9 mouse cellular contexts compared by ENCODE assay signal in the genomic region with DNA sequence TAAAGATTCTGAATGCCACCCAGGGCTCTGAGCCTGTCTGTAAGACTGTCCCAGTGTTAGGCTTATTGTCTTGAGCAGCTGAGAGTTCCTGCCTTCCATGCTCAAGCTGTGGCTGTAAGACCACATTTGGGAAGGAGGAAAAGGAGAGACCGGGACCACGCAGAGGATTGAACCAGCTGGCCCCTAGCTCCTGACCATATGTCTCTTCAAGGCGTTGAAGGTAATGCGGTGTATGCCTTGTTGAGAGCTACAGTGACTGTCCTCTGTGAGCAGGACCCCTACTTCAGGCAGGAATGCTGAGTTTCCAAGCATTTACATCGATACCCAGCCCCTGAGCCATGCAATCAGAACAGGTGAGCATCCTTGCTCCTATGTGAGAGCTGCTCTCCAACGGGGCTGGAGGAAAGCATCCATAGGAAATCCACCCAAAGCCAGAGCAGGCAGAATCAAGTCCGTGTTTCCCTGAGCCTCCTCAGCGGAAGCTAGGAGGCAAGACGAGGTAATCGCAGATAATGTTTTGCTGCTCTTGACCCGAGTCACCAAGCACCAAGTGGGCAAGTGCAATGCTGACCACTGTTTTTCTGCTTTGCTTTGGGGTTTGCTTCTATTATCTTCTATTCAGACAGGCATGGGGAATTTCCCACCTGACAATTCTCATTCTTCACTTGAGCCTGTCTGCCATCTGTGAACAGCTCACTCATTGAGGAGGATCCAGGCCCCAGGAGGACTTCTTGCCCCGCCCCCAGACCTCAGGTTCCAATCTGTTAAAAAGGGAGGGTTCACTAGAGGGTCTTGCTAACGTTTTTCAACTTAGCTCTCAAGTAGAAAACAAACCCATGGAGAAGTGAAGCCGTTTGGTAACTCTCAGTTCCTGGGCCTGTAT. TPM values are rescaled to one million over a fixed set of nuclear protein-coding genes. Genes with fewer than 3 reads are reported as not detected.
DNase-seq lines count a peak whose midpoint lies in the region; ATAC-seq and TF ChIP-seq lines count a peak whose summit lies in the region.
"Had no signal": no experiment of that assay in that cellular context is flagged by ENCODE, and none has a peak within 500 bp of the region (broad histone marks: within the 10 kb centered on the region; RNA-seq: fewer than 3 reads in every experiment).

No protein-coding gene starts in this region.

- WGBS in embryonic facial prominence, embryonic 12.5 days, result 40% methylated on average over 14 of the region's 14 CpGs
- 32% methylated on average over 14 of the region's 14 CpGs for WGBS in limb, embryonic 11.5 days

- peak overlapping the region; percentile 100 for H3K27ac ChIP-seq in gastrocnemius, adult 2 months
- H3K27ac ChIP-seq in embryonic facial prominence, embryonic 12.5 days, result 0 out of 2 replicates have a peak overlapping the region, but pooled peaks have one; percentile 38
- no peak overlapping the region for H3K27ac ChIP-seq in limb, embryonic 11.5 days (replicated peaks; ENCODE audit: low read depth, low read length)

- intact Hi-C loops in gastrocnemius, adult 2 months (cut with DNase I), result loop anchor here (2.0 to 10.0 kb wide), 6 partner anchors 19 to 620 kb away; no protein-coding TSS in a partner anchor
- intact Hi-C loops in gastrocnemius, postnatal 14 days (cut with DNase I; ENCODE audit: low total_unique reads), result loop anchor here (5.0 to 10.0 kb wide), 3 partner anchors 273 to 620 kb away; no protein-coding TSS in a partner anchor
- intact Hi-C loops in gastrocnemius, postnatal 36 days (cut with DNase I), result loop anchor here (10.0 kb wide), 1 partner anchor 273 kb away; no protein-coding TSS in a partner anchor

- peak overlapping the region; percentile 77 for H3K4me2 ChIP-seq in embryonic facial prominence, embryonic 12.5 days (replicated peaks)
- H3K4me2 ChIP-seq in limb, embryonic 11.5 days (ENCODE audit: low read depth, severe bottlenecking), result peak overlapping the region; percentile 21; the same call in 1 of the 2 replicates

- no peaks in the 10 kb centered on the region for H3K27me3 ChIP-seq in embryonic facial prominence, embryonic 12.5 days
- H3K27me3 ChIP-seq in limb, embryonic 11.5 days (ENCODE audit: control insufficient read depth, insufficient read depth, low read length), result no peaks in the 10 kb centered on the region

- no peaks in the 10 kb centered on the region for H3K9me3 ChIP-seq in embryonic facial prominence, embryonic 12.5 days
- no peaks in the 10 kb centered on the region for H3K9me3 ChIP-seq in limb, embryonic 11.5 days (ENCODE audit: control insufficient read depth, low read length)
- H3K9me3 ChIP-seq: megakaryocyte, embryonic 14.5 days had no signal

- DNase-seq in gastrocnemius, adult 2 months, result no peak
- no peak for DNase-seq in gastrocnemius, postnatal 14 days
- DNase-seq in 3T3-L1 (ENCODE audit: low read depth, low spot score), result peak; percentile 34
- DNase-seq in limb, embryonic 11.5 days (ENCODE audit: low spot score), result no peak
- no peak for DNase-seq in gastrocnemius, postnatal 10 days
- no peak for DNase-seq in gastrocnemius, postnatal 36 days
- no peak for DNase-seq in T-cell, adult 2 months (ENCODE audit: low spot score)

- TF ChIP-seq CTCF in gastrocnemius, adult 2 months (IDR thresholded peaks at IDR 0.05), result no peak

- H3K4me3 ChIP-seq in gastrocnemius, adult 2 months, result peak overlapping the region; percentile 84
- H3K4me3 ChIP-seq in embryonic facial prominence, embryonic 12.5 days, result peak overlapping the region; percentile 85
- no peak overlapping the region for H3K4me3 ChIP-seq in limb, embryonic 11.5 days (ENCODE audit: low read depth, low read length)

- ATAC-seq in embryonic facial prominence, embryonic 12.5 days (ENCODE audit: insufficient number of reproducible peaks, insufficient read depth, low FRiP score, low TSS enrichment), result no peak
- ATAC-seq in limb, embryonic 11.5 days (ENCODE audit: insufficient number of reproducible peaks, low FRiP score, low TSS enrichment, low read depth), result no peak

- peaks cover 49% of the 10 kb centered on the region for H3K4me1 ChIP-seq in embryonic facial prominence, embryonic 12.5 days
- H3K4me1 ChIP-seq in limb, embryonic 11.5 days (ENCODE audit: control insufficient read depth, insufficient read depth, low read length), result peaks cover 20% of the 10 kb centered on the region

- no peaks in the 10 kb centered on the region for H3K36me3 ChIP-seq in embryonic facial prominence, embryonic 12.5 days
- H3K36me3 ChIP-seq in limb, embryonic 11.5 days (ENCODE audit: control insufficient read depth, insufficient read depth, low read length), result no peaks in the 10 kb centered on the region

- H3K9ac ChIP-seq in embryonic facial prominence, embryonic 12.5 days, result peak overlapping the region; percentile 2; the same call in 1 of the 2 replicates
- no peak overlapping the region for H3K9ac ChIP-seq in limb, embryonic 11.5 days (ENCODE audit: low read length)

RNA-seq across cellular contexts. Expression of a gene that starts 3.0 kb away (rescaled TPM):
- total RNA-seq in gastrocnemius, adult 2 months (2021), result 10 to 100 TPM; 21.4 to 31.0 TPM
- 10 to 100 TPM; 12.1 to 15.0 TPM for total RNA-seq in gastrocnemius, postnatal 14 days (2021)
- polyA plus RNA-seq in embryonic facial prominence, embryonic 12.5 days (2016; fragmentation: Nextera tagmentation; extraction: Ambion mirVana), result 3.5 and 3.8 TPM in 2 replicates
- polyA plus RNA-seq in limb, embryonic 11.5 days (2014; fragmentation: Nextera tagmentation; extraction: Ambion mirVana), result 1.9 and 2.0 TPM in 2 replicates
- total RNA-seq in gastrocnemius, postnatal 10 days (2021), result 10 to 100 TPM; 12.5 to 17.6 TPM
- 10 to 100 TPM; 13.5 to 18.9 TPM for total RNA-seq in gastrocnemius, postnatal 36 days (2021)
